Mouse (Mus musculus) E14TG2a.4 (cell line): ENCODE data around the gene Plac8.

ENCODE experiments used
- H3K27me3 ChIP-seq: 2 replicates; pipeline ENCODE4 v1.6.1; 2014; ENCODE audit warnings: low read length, control low read depth; ENCODE audit not compliant: insufficient read depth
- H3K36me3 ChIP-seq: 2 replicates; pipeline ENCODE4 v1.6.1; 2014; ENCODE audit warnings: low read length, control low read depth; ENCODE audit not compliant: insufficient read depth
- H3K4me1 ChIP-seq: replicated peaks from 2 replicates; pipeline ENCODE4 v1.6.1; 2014; ENCODE audit warnings: low read depth, low read length, control low read depth
- H3K4me3 ChIP-seq: replicated peaks from 2 replicates; pipeline ENCODE4 v1.5.1; 2014; ENCODE audit warnings: mild to moderate bottlenecking, low read length
- H3K9me3 ChIP-seq: 2 replicates; pipeline ENCODE4 v1.6.1; 2014; ENCODE audit warnings: low read length, control low read depth
- CTCF ChIP-seq: conservative IDR thresholded peaks from 2 replicates; pipeline ENCODE4 v1.5.1; 2014; ENCODE audit warnings: low read length
- NANOG ChIP-seq: IDR thresholded peaks from 2 replicates; pipeline ENCODE4 v1.6.1; 2014; ENCODE audit warnings: borderline replicate concordance, low read length, mixed read lengths
- POU5F1 ChIP-seq: IDR thresholded peaks from 2 replicates; pipeline ENCODE4 v1.6.1; 2014; ENCODE audit warnings: low read length, borderline replicate concordance

Plac8 gene

GRCm38 (mm10) chr5:100585206-100585644 lies 13.2 kb upstream of the Plac8 start:
- Histone ChIP-seq H3K4me3 (no peak overlapping the region), H3K27me3 (no peaks in the 10 kb centered on the region), H3K9me3 (peaks cover 4% of the 10 kb centered on the region; the same call in 1 of the 2 replicates), H3K4me1 (no peaks in the 10 kb centered on the region), H3K36me3 (no peaks in the 10 kb centered on the region)
- TF ChIP-seq POU5F1 (no peak), CTCF (no peak), NANOG (no peak)

GRCm38 (mm10) chr5:100583066-100583465 lies 11.0 kb upstream of the Plac8 start:
- no peak overlapping the region for H3K4me3 ChIP-seq
- H3K36me3 ChIP-seq, result no peaks in the 10 kb centered on the region
- H3K9me3 ChIP-seq, result peaks cover 4% of the 10 kb centered on the region; the same call in 1 of the 2 replicates
- no peaks in the 10 kb centered on the region for H3K4me1 ChIP-seq
- TF ChIP-seq POU5F1, result no peak
- TF ChIP-seq CTCF, result no peak
- TF ChIP-seq NANOG, result no peak
- no peaks in the 10 kb centered on the region for H3K27me3 ChIP-seq

GRCm38 (mm10) chr5:100582435-100582826 lies 10.4 kb upstream of the Plac8 start:
- H3K4me1 ChIP-seq, result no peaks in the 10 kb centered on the region
- H3K9me3 ChIP-seq, result peaks cover 4% of the 10 kb centered on the region; the same call in 1 of the 2 replicates
- H3K27me3 ChIP-seq, result no peaks in the 10 kb centered on the region
- TF ChIP-seq NANOG (no peak), CTCF (no peak), POU5F1 (no peak)
- H3K4me3 ChIP-seq, result no peak overlapping the region
- H3K36me3 ChIP-seq, result no peaks in the 10 kb centered on the region

- Histone ChIP-seq H3K36me3 (no peaks in the 10 kb centered on the region), H3K9me3 (peaks cover 4% of the 10 kb centered on the region; the same call in 1 of the 2 replicates), H3K27me3 (no peaks in the 10 kb centered on the region), H3K4me1 (no peaks in the 10 kb centered on the region), H3K4me3 (no peak overlapping the region)
- no peak for TF ChIP-seq NANOG
- no peak for TF ChIP-seq CTCF
- no peak for TF ChIP-seq POU5F1
These were observed 9.8 kb upstream of the Plac8 start for GRCm38 (mm10) chr5:100581622-100582434.

- no peaks in the 10 kb centered on the region for H3K36me3 ChIP-seq
- H3K27me3 ChIP-seq, result no peaks in the 10 kb centered on the region
- H3K4me3 ChIP-seq, result no peak overlapping the region
- H3K4me1 ChIP-seq, result no peaks in the 10 kb centered on the region
- no peak for TF ChIP-seq POU5F1
- no peak for TF ChIP-seq NANOG
- no peak for TF ChIP-seq CTCF
- H3K9me3 ChIP-seq, result peaks cover 4% of the 10 kb centered on the region; the same call in 1 of the 2 replicates
These were observed 6.9 kb upstream of the Plac8 start for GRCm38 (mm10) chr5:100578863-100579411.

- Histone ChIP-seq H3K4me1 (peaks cover 12% of the 10 kb centered on the region), H3K4me3 (no peak overlapping the region), H3K27me3 (peaks cover 4% of the 10 kb centered on the region; the same call in 1 of the 2 replicates), H3K9me3 (no peaks in the 10 kb centered on the region), H3K36me3 (no peaks in the 10 kb centered on the region)
- no peak for TF ChIP-seq CTCF
These were observed 2.7 kb upstream of the Plac8 start for GRCm38 (mm10) chr5:100574771-100575170.

- no peak for TF ChIP-seq POU5F1
- TF ChIP-seq NANOG, result no peak
- no peak for TF ChIP-seq CTCF
- Histone ChIP-seq H3K36me3 (no peaks in the 10 kb centered on the region), H3K4me3 (no peak overlapping the region), H3K9me3 (no peaks in the 10 kb centered on the region), H3K4me1 (peaks cover 19% of the 10 kb centered on the region), H3K27me3 (peaks cover 8% of the 10 kb centered on the region; the same call in 1 of the 2 replicates)
These were observed 1.2 kb upstream of the Plac8 start for GRCm38 (mm10) chr5:100573256-100573655.

GRCm38 (mm10) chr5:100570716-100571115 lies 1.3 kb downstream of the Plac8 start:
- Histone ChIP-seq H3K4me3 (no peak overlapping the region), H3K36me3 (no peaks in the 10 kb centered on the region), H3K9me3 (no peaks in the 10 kb centered on the region), H3K27me3 (peaks cover 8% of the 10 kb centered on the region; the same call in 1 of the 2 replicates), H3K4me1 (peaks cover 19% of the 10 kb centered on the region)
- TF ChIP-seq POU5F1 (no peak), CTCF (no peak), NANOG (no peak)
